ENCODE assay signal across 9 mouse cellular contexts in genomic region chr17:24211631-24212440, GRCm38 (mm10). TPM values are rescaled to one million over a fixed set of nuclear protein-coding genes. Genes with fewer than 3 reads are reported as not detected.
DNase-seq lines count a peak whose midpoint lies in the region; ATAC-seq and TF ChIP-seq lines count a peak whose summit lies in the region.
"Had no signal": no experiment of that assay in that cellular context is flagged by ENCODE, and none has a peak within 500 bp of the region (broad histone marks: within the 10 kb centered on the region; RNA-seq: fewer than 3 reads in every experiment).

No protein-coding gene starts in this region.

- peak; percentile 87 for ATAC-seq in forebrain, postnatal 0 days
- ATAC-seq in hindbrain, embryonic 16.5 days = peak; percentile 66

- peaks cover 18% of the 10 kb centered on the region for H3K4me1 ChIP-seq in cerebellum, adult 2 months (ENCODE audit: control insufficient read depth, insufficient read depth, low read length)
- peaks cover 37% of the 10 kb centered on the region for H3K4me1 ChIP-seq in forebrain, postnatal 0 days (ENCODE audit: insufficient read depth)
- H3K4me1 ChIP-seq in hindbrain, embryonic 16.5 days (ENCODE audit: control insufficient read depth, insufficient read depth, low read depth, low read length) = peaks cover 46% of the 10 kb centered on the region
- H3K4me1 ChIP-seq in small intestine, adult 2 months (ENCODE audit: control insufficient read depth, insufficient read depth, insufficient read length, low read length) = peaks cover 23% of the 10 kb centered on the region

- intact Hi-C loops in gastrocnemius, adult 2 months (cut with DNase I) = no loop called here
- intact Hi-C loops in gastrocnemius, postnatal 36 days (cut with DNase I) = no loop called here

- peak overlapping the region; percentile 64 for H3K4me3 ChIP-seq in gastrocnemius, adult 2 months
- peak overlapping the region; percentile 56 for H3K4me3 ChIP-seq in cerebellum, adult 2 months (replicated peaks; ENCODE audit: insufficient read depth, low read depth, low read length)
- H3K4me3 ChIP-seq in forebrain, postnatal 0 days (ENCODE audit: low read depth, low read length) = peak overlapping the region; percentile 55
- peak overlapping the region; percentile 62 for H3K4me3 ChIP-seq in hindbrain, embryonic 16.5 days (ENCODE audit: low read length)
- H3K4me3 ChIP-seq in small intestine, adult 2 months (ENCODE audit: low read depth, low read length) = peak overlapping the region; percentile 40
- H3K4me3 ChIP-seq: myocyte had no signal

- H3K27ac ChIP-seq in gastrocnemius, adult 2 months = peak overlapping the region; percentile 49; the same call in 1 of the 2 replicates
- peak overlapping the region; percentile 81 for H3K27ac ChIP-seq in cerebellum, adult 2 months (ENCODE audit: insufficient read depth, low read length)
- H3K27ac ChIP-seq in forebrain, postnatal 0 days (ENCODE audit: low read depth, low read length) = peak overlapping the region; percentile 87
- H3K27ac ChIP-seq in hindbrain, embryonic 16.5 days (ENCODE audit: low read depth, low read length) = peak overlapping the region; percentile 92
- H3K27ac ChIP-seq in small intestine, adult 2 months (ENCODE audit: insufficient read depth, low read depth, low read length) = no peak overlapping the region

- H3K9ac ChIP-seq in forebrain, postnatal 0 days = peak overlapping the region; percentile 85
- peak overlapping the region; percentile 92 for H3K9ac ChIP-seq in hindbrain, embryonic 16.5 days (ENCODE audit: low read depth, low read length)

- TF ChIP-seq POLR2A in cerebellum, adult 2 months (IDR thresholded peaks at IDR 0.05; ENCODE audit: borderline replicate concordance, insufficient read depth, low read length) = peak; percentile 62; the same call in 1 of the 2 replicates
- TF ChIP-seq POLR2A in small intestine, adult 2 months (IDR thresholded peaks at IDR 0.05; ENCODE audit: low read depth, low read length) = no peak

- peak; percentile 58 for DNase-seq in gastrocnemius, adult 2 months
- no peak for DNase-seq in gastrocnemius, postnatal 36 days
- peak; percentile 88 to 89 for DNase-seq in cerebellum, adult 2 months
- DNase-seq in forebrain, postnatal 0 days = peak; percentile 94
- peak; percentile 87 to 90 for DNase-seq in left cerebral cortex, adult 18-20 months (ENCODE audit: low spot score in 2 of 2)
- DNase-seq in lung, postnatal 4 days = peak; percentile 74 to 76

- H3K4me2 ChIP-seq in forebrain, postnatal 0 days (ENCODE audit: low read depth) = peak overlapping the region; percentile 100
- peak overlapping the region; percentile 97 for H3K4me2 ChIP-seq in hindbrain, embryonic 16.5 days (ENCODE audit: low read length)

- 3% methylated on average over 37 of the region's 37 CpGs for WGBS in cerebellum, adult 2 months
- WGBS in forebrain, postnatal 0 days = 1% methylated on average over 37 of the region's 37 CpGs
- 2% methylated on average over 37 of the region's 37 CpGs for WGBS in hindbrain, embryonic 16.5 days
- 15% methylated on average over 37 of the region's 37 CpGs for WGBS in small intestine, adult 2 months

- no peaks in the 10 kb centered on the region for H3K9me3 ChIP-seq in forebrain, postnatal 0 days (ENCODE audit: low read length)
- H3K9me3 ChIP-seq in hindbrain, embryonic 16.5 days (ENCODE audit: control insufficient read depth, low read length) = no peaks in the 10 kb centered on the region

- no peaks in the 10 kb centered on the region for H3K27me3 ChIP-seq in cerebellum, adult 2 months (ENCODE audit: control insufficient read depth, insufficient read depth, low read length)
- no peaks in the 10 kb centered on the region for H3K27me3 ChIP-seq in forebrain, postnatal 0 days (ENCODE audit: insufficient read depth, low read length)
- H3K27me3 ChIP-seq in hindbrain, embryonic 16.5 days (replicated peaks; ENCODE audit: control insufficient read depth, insufficient read depth, low read length) = no peaks in the 10 kb centered on the region
- H3K27me3 ChIP-seq in small intestine, adult 2 months (ENCODE audit: control insufficient read depth, insufficient read depth, low read length) = peaks cover 19% of the 10 kb centered on the region

- H3K36me3 ChIP-seq in forebrain, postnatal 0 days (ENCODE audit: insufficient read depth) = peaks cover 17% of the 10 kb centered on the region
- H3K36me3 ChIP-seq in hindbrain, embryonic 16.5 days (ENCODE audit: control insufficient read depth, insufficient read depth, low read length) = peaks cover 17% of the 10 kb centered on the region
- H3K36me3 ChIP-seq in small intestine, adult 2 months (ENCODE audit: control insufficient read depth, insufficient read depth, low read length) = peaks cover 7% of the 10 kb centered on the region

- no peak for TF ChIP-seq CTCF in gastrocnemius, adult 2 months (IDR thresholded peaks at IDR 0.05)
- TF ChIP-seq CTCF in cerebellum, adult 2 months (IDR thresholded peaks at IDR 0.05; ENCODE audit: borderline replicate concordance, insufficient read depth, low read depth, low read length) = no peak
- TF ChIP-seq CTCF in forebrain, postnatal 0 days (IDR thresholded peaks at IDR 0.05; ENCODE audit: low read depth) = no peak; the same call in 1 of the 2 replicates
- no peak for TF ChIP-seq CTCF in small intestine, adult 2 months (IDR thresholded peaks at IDR 0.05; ENCODE audit: extremely low read depth, insufficient read length, insufficient replicate concordance, low read depth, low read length)

RNA-seq across cellular contexts. Expression of gene Ntn3, which starts 2.5 kb away (rescaled TPM):
- under 1 TPM; 0.31 to 0.39 TPM for total RNA-seq in gastrocnemius, adult 2 months (2021)
- under 1 TPM; 0.33 to 0.35 TPM for total RNA-seq in gastrocnemius, postnatal 36 days (2021)
- polyA plus RNA-seq in cerebellum, adult 2 months (2012; rRNA removed) = 3.8 and 4.5 TPM in 2 replicates
- 18.3 and 19.6 TPM in 2 replicates for total RNA-seq in forebrain, postnatal 0 days (2014; rRNA removed)
- 2.9 and 4.0 TPM in 2 replicates for polyA plus RNA-seq in forebrain, postnatal 0 days (2015; fragmentation: Nextera tagmentation; extraction: Ambion mirVana)
- polyA plus RNA-seq in hindbrain, embryonic 16.5 days (2015; fragmentation: Nextera tagmentation; extraction: Ambion mirVana) = 4.5 and 4.6 TPM in 2 replicates
- 1 to 10 TPM; 8.1 to 8.5 TPM for total RNA-seq in left cerebral cortex, adult 18-20 months (2021)
- 1.3 and 1.6 TPM in 2 replicates for polyA plus RNA-seq in small intestine, adult 2 months (2012; rRNA removed)

RNA-seq across cellular contexts. Expression of gene Tbc1d24, which starts 6.5 kb away (rescaled TPM):
- total RNA-seq in gastrocnemius, adult 2 months (2021) = 1 to 10 TPM; 4.0 to 7.1 TPM
- total RNA-seq in gastrocnemius, postnatal 36 days (2021) = 1 to 10 TPM; 2.9 to 4.4 TPM
- polyA plus RNA-seq in cerebellum, adult 2 months (2012; rRNA removed) = 45.6 and 50.3 TPM in 2 replicates
- total RNA-seq in forebrain, postnatal 0 days (2014; rRNA removed) = 94.5 and 113 TPM in 2 replicates
- 15.7 and 23.5 TPM in 2 replicates for polyA plus RNA-seq in forebrain, postnatal 0 days (2015; fragmentation: Nextera tagmentation; extraction: Ambion mirVana)
- 26.6 and 29.5 TPM in 2 replicates for polyA plus RNA-seq in hindbrain, embryonic 16.5 days (2015; fragmentation: Nextera tagmentation; extraction: Ambion mirVana)
- total RNA-seq in left cerebral cortex, adult 18-20 months (2021) = 10 to 100 TPM; 62.8 to 66.6 TPM
- 11.4 and 62.9 TPM in 2 replicates for polyA plus RNA-seq in small intestine, adult 2 months (2012; rRNA removed)

RNA-seq across cellular contexts. Expression of gene Tedc2, which starts 8.8 kb away (rescaled TPM):
- total RNA-seq in gastrocnemius, adult 2 months (2021) = 1 to 10 TPM; 1.4 to 2.5 TPM
- 1 to 10 TPM in 1 of 2 experiments, under 1 TPM in 1; 0.96 to 1.1 TPM for total RNA-seq in gastrocnemius, postnatal 36 days (2021)
- polyA plus RNA-seq in cerebellum, adult 2 months (2012; rRNA removed) = 27.3 and 28.4 TPM in 2 replicates
- total RNA-seq in forebrain, postnatal 0 days (2014; rRNA removed) = 19.7 and 20.1 TPM in 2 replicates
- 9.6 and 10.0 TPM in 2 replicates for polyA plus RNA-seq in forebrain, postnatal 0 days (2015; fragmentation: Nextera tagmentation; extraction: Ambion mirVana)
- 8.9 and 10.1 TPM in 2 replicates for polyA plus RNA-seq in hindbrain, embryonic 16.5 days (2015; fragmentation: Nextera tagmentation; extraction: Ambion mirVana)
- total RNA-seq in left cerebral cortex, adult 18-20 months (2021) = 10 to 100 TPM in 1 of 2 experiments, 1 to 10 TPM in 1; 9.0 to 10.4 TPM
- polyA plus RNA-seq in small intestine, adult 2 months (2012; rRNA removed) = 4.2 and 4.6 TPM in 2 replicates

RNA-seq across cellular contexts. Expression of gene Ccnf, which starts 39.4 kb away (rescaled TPM):
- under 1 TPM; 0.41 to 0.64 TPM for total RNA-seq in gastrocnemius, adult 2 months (2021)
- 1 to 10 TPM in 1 of 2 experiments, under 1 TPM in 1; 0.91 to 1.1 TPM for total RNA-seq in gastrocnemius, postnatal 36 days (2021)
- polyA plus RNA-seq in cerebellum, adult 2 months (2012; rRNA removed) = 3.6 and 4.1 TPM in 2 replicates
- total RNA-seq in forebrain, postnatal 0 days (2014; rRNA removed) = 6.2 and 7.4 TPM in 2 replicates
- polyA plus RNA-seq in forebrain, postnatal 0 days (2015; fragmentation: Nextera tagmentation; extraction: Ambion mirVana) = 4.1 and 6.9 TPM in 2 replicates
- polyA plus RNA-seq in hindbrain, embryonic 16.5 days (2015; fragmentation: Nextera tagmentation; extraction: Ambion mirVana) = 14.4 and 17.6 TPM in 2 replicates
- total RNA-seq in left cerebral cortex, adult 18-20 months (2021) = 1 to 10 TPM; 7.1 to 8.1 TPM
- 4.1 and 8.4 TPM in 2 replicates for polyA plus RNA-seq in small intestine, adult 2 months (2012; rRNA removed)

RNA-seq across cellular contexts. Expression of gene Atp6v0c, which starts 42.3 kb away (rescaled TPM):
- 100 to 1,000 TPM; 147 to 152 TPM for total RNA-seq in gastrocnemius, adult 2 months (2021)
- 100 to 1,000 TPM; 142 to 153 TPM for total RNA-seq in gastrocnemius, postnatal 36 days (2021)
- polyA plus RNA-seq in cerebellum, adult 2 months (2012; rRNA removed) = 2,309 TPM in 2 replicates
- total RNA-seq in forebrain, postnatal 0 days (2014; rRNA removed) = 386 and 489 TPM in 2 replicates
- polyA plus RNA-seq in forebrain, postnatal 0 days (2015; fragmentation: Nextera tagmentation; extraction: Ambion mirVana) = 1,891 and 2,006 TPM in 2 replicates
- polyA plus RNA-seq in hindbrain, embryonic 16.5 days (2015; fragmentation: Nextera tagmentation; extraction: Ambion mirVana) = 1,653 and 1,817 TPM in 2 replicates
- 1,000 to 10,000 TPM; 1,209 to 1,218 TPM for total RNA-seq in left cerebral cortex, adult 18-20 months (2021)
- polyA plus RNA-seq in small intestine, adult 2 months (2012; rRNA removed) = 549 and 948 TPM in 2 replicates

Comparison
In these comparisons a context has a peak if more than half of its experiments do, and no peak if none do; other contexts are left out.
1. DNase-seq: peak in gastrocnemius, adult 2 months (single experiment), cerebellum, adult 2 months (2 of 2), forebrain, postnatal 0 days (single experiment), left cerebral cortex, adult 18-20 months (2 of 2) and lung, postnatal 4 days (2 of 2); none in gastrocnemius, postnatal 36 days (0 of 2).
2. RNA of gene Ntn3, which starts 2.5 kb away (total RNA-seq): 18.3 to 19.6 TPM in forebrain, postnatal 0 days and 8.1 to 8.5 TPM in left cerebral cortex, adult 18-20 months; 0.31 to 0.39 TPM in gastrocnemius, adult 2 months and 0.33 to 0.35 TPM in gastrocnemius, postnatal 36 days; every median in the first group is over 4 times any median in the second.
3. RNA of gene Tbc1d24, which starts 6.5 kb away (total RNA-seq): 94.5 to 113 TPM in forebrain, postnatal 0 days and 62.8 to 66.6 TPM in left cerebral cortex, adult 18-20 months; 4.0 to 7.1 TPM in gastrocnemius, adult 2 months and 2.9 to 4.4 TPM in gastrocnemius, postnatal 36 days; every median in the first group is over 4 times any median in the second.
4. Peak in every context shown above with its lines, with median percentiles within 50 percentile points of each other: H3K4me3 ChIP-seq.